Mouse (Mus musculus) lung, embryonic 15.5 days (tissue): Measurements from ENCODE around the gene Eef1e1. TPM values are rescaled to one million over a fixed set of nuclear protein-coding genes. Genes with fewer than 3 reads are reported as not detected.
"Not testable (repeated sequence)": the region's sequence is repeated elsewhere in the genome, so short reads cannot be mapped to it uniquely, and the experiment has no call there.

Experiments used
- ATAC-seq: fragments of 200-750 bp; cut with Nextera tagmentation; 2 replicates; pipeline ENCODE4 v1.8.0; 2017; ENCODE audit warnings: moderate number of reproducible peaks, borderline replicate concordance; ENCODE audit not compliant: low FRiP score, low TSS enrichment; ENCODE audit errors: extremely low read depth
- H3K27ac ChIP-seq: fragments of 300-500 bp; sonication (generic); 2 replicates; pipeline ENCODE4 v1.5.1; 2015; ENCODE audit warnings: moderate library complexity, mild to moderate bottlenecking, inconsistent platforms
- H3K27me3 ChIP-seq: fragments of 300-500 bp; sonication (generic); 2 replicates; pipeline ENCODE4 v1.6.1; 2015; ENCODE audit warnings: inconsistent platforms
- H3K36me3 ChIP-seq: fragments of 300-500 bp; sonication (generic); 2 replicates; pipeline ENCODE4 v1.6.1; 2015; ENCODE audit warnings: inconsistent platforms
- H3K4me1 ChIP-seq: fragments of 300-500 bp; sonication (generic); 2 replicates; pipeline ENCODE4 v1.6.1; 2015; ENCODE audit warnings: inconsistent platforms
- H3K4me2 ChIP-seq: fragments of 300-500 bp; sonication (generic); 2 replicates; pipeline ENCODE4 v1.6.1; 2015; ENCODE audit warnings: inconsistent platforms, mild to moderate bottlenecking, moderate library complexity
- H3K4me3 ChIP-seq: fragments of 300-500 bp; sonication (generic); 2 replicates; pipeline ENCODE4 v1.5.1; 2015; ENCODE audit warnings: mild to moderate bottlenecking, inconsistent platforms
- H3K9ac ChIP-seq: fragments of 300-500 bp; sonication (generic); 2 replicates; pipeline ENCODE4 v1.6.1; 2015; ENCODE audit warnings: inconsistent platforms
- H3K9me3 ChIP-seq: fragments of 300-500 bp; sonication (generic); 2 replicates; pipeline ENCODE4 v1.6.1; 2016; ENCODE audit warnings: inconsistent platforms
- WGBS: fragments of 180-500 bp; shearing (Covaris S2); methylation state at CpG from one replicate; pipeline ENCODE4 v1.1.7; 2015; 5-methylcytosine and 5-hydroxymethylcytosine counted together
- polyA plus RNA-seq: library from polyadenylated mRNA; unstranded; fragments of >200 nt; fragmentation: Nextera tagmentation; extraction: Ambion mirVana; gene quantifications from 2 replicates; pipeline ENCODE4 v1.2.1, GENCODE M21; 2015

Eef1e1 gene
- polyA plus RNA-seq = 40.1 and 42.6 TPM in 2 replicates

DNA sequence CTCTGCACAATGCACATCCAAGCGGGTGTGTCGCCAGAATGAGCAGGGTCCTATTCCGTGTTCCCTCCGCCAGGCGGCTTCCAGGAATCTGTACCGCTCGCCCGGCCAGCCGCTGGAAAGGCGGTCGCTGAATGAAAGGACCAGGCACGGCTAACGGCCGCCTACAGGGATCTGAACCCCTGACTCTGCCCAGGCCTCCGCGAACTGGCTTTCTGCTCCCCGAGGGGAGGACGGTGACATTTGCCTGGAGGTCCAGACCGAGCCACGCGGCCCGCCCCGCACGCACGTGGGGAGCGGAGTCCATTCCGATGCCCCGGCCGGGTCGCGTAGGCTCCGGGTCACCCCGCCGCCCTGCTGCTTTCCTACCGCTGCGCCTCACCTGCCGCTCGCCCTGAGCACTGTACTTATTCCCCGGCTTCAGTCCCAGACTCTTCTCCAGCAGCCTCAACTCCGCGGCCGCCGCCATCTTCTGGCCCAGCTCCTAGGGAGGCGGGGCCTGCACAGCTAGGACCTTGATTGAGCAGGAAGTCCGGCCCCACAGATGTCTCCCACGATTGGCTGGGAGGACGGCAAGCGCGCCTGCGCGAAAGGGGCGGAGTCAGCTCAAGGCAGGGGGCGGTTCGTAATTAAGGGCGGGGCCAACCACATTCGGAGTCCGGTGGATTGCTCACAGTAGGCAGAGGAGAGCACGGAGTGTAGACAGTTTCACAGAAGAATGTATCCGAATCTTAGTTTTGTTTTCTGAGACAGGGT, at the start of gene Eef1e1:
Gene Eef1e1 (minus strand): TSS at position 531 of the 753 bp plus-strand sequence.
- Histone ChIP-seq H3K9me3 (no peaks in the 10 kb centered on the region), H3K27me3 (no peaks in the 10 kb centered on the region), H3K4me3 (peak within 1 kb of the TSS; percentile 87), H3K27ac (peak within 1 kb of the TSS; percentile 82), H3K36me3 (peaks cover 21% of the 10 kb centered on the region), H3K4me1 (peaks cover 12% of the 10 kb centered on the region), H3K4me2 (peak within 1 kb of the TSS; percentile 60), H3K9ac (peak within 1 kb of the TSS; percentile 84)
- ATAC-seq = peak; percentile 99
- WGBS = under 1% methylated on average over 59 of the region's 59 CpGs

- no peak for ATAC-seq
- Histone ChIP-seq H3K27me3 (no peaks in the 10 kb centered on the region), H3K9ac (no peak overlapping the region), H3K4me2 (no peak overlapping the region), H3K9me3 (no peaks in the 10 kb centered on the region), H3K4me1 (no peaks in the 10 kb centered on the region), H3K36me3 (no peaks in the 10 kb centered on the region), H3K27ac (no peak overlapping the region), H3K4me3 (no peak overlapping the region)
- 69% methylated on average over 6 of the region's 6 CpGs for WGBS
These were observed 32.0 kb upstream of the Eef1e1 start for GRCm38 (mm10) chr13:38690845-38691244.

DNA sequence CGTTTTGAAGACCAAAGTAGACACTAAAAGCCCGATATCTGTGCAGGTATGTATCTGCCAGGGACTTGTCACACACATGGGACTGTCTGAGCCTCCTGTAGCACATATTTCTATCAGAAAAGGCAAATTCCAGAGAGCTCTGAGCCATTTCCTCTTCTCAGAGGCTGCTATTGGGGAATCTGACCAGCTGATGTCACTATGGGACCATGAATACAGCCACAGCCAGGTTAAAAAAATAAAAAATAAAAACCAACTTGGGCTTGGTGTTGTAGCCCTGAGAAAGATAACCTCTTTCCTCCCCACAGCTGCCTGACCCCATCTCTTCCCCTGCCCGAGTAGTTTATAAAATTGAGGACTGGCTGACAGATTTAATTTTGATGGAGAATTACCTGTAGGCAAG, 31.2 kb upstream of the Eef1e1 start:
- H3K4me1 ChIP-seq = no peaks in the 10 kb centered on the region
- H3K9ac ChIP-seq = no peak overlapping the region
- no peak overlapping the region for H3K27ac ChIP-seq
- no peaks in the 10 kb centered on the region for H3K9me3 ChIP-seq
- 38% methylated on average over 3 of the region's 3 CpGs for WGBS
- H3K4me3 ChIP-seq = no peak overlapping the region
- no peaks in the 10 kb centered on the region for H3K27me3 ChIP-seq
- H3K36me3 ChIP-seq = no peaks in the 10 kb centered on the region
- H3K4me2 ChIP-seq = no peak overlapping the region
- ATAC-seq = no peak

DNA sequence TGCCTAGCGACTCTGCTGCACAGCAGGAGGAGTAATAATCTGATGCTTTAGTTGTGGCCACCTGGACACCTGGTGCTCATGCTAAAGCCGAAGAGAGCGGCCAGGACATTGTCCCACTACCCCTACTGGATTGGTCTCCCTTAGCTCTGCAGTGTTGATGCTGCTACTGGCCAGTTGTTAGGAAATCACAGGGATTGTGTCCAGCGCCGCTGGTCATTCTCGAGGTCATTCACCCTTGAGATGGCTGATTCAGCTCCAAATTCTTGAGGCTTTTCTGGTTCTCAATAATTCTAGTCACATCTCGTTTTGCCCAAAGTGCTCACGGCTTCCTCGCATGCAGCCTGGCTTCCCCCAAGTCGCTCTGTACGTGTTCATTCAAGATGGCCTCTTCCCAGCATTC, 29.9 kb upstream of the Eef1e1 start:
- H3K9ac ChIP-seq = no peak overlapping the region
- no peaks in the 10 kb centered on the region for H3K27me3 ChIP-seq
- no peak overlapping the region for H3K4me2 ChIP-seq
- no peaks in the 10 kb centered on the region for H3K4me1 ChIP-seq
- 84% methylated on average over 11 of the region's 11 CpGs for WGBS
- no peak overlapping the region for H3K4me3 ChIP-seq
- H3K27ac ChIP-seq = no peak overlapping the region
- H3K9me3 ChIP-seq = no peaks in the 10 kb centered on the region
- H3K36me3 ChIP-seq = no peaks in the 10 kb centered on the region
- ATAC-seq = no peak

- Histone ChIP-seq H3K9ac (no peak overlapping the region), H3K27me3 (no peaks in the 10 kb centered on the region), H3K9me3 (no peaks in the 10 kb centered on the region), H3K4me1 (no peaks in the 10 kb centered on the region), H3K27ac (no peak overlapping the region), H3K4me3 (no peak overlapping the region), H3K4me2 (no peak overlapping the region), H3K36me3 (no peaks in the 10 kb centered on the region)
- ATAC-seq = no peak
- WGBS = 73% methylated on average over 9 of the region's 9 CpGs
These were observed 13.5 kb upstream of the Eef1e1 start for GRCm38 (mm10) chr13:38672336-38672735.

DNA sequence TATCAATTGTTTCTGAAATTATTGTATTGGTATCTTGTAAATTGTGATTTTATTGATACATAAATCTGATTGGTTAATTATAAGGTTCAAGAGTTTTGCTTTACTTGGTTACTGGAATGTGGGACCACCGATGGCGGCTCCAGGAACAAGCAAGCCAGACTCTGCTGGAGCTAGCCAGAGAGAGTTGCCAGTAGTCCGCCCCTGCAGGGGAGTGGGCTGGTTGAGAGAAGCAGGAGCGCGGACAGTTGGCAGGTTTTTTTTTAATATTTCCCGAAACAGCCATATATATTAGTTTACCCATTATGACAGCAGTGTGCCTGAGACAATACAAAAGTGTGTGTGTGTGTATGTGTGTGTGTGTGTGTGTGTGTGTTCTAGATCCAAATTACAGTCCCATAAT, 12.6 kb upstream of the Eef1e1 start:
- not testable (repeated sequence) for H3K9me3 ChIP-seq, H3K4me2 ChIP-seq, H3K4me3 ChIP-seq, H3K9ac ChIP-seq, H3K27ac ChIP-seq, H3K36me3 ChIP-seq, ATAC-seq, H3K27me3 ChIP-seq, H3K4me1 ChIP-seq
- 87% methylated on average over 6 of the region's 6 CpGs for WGBS

DNA sequence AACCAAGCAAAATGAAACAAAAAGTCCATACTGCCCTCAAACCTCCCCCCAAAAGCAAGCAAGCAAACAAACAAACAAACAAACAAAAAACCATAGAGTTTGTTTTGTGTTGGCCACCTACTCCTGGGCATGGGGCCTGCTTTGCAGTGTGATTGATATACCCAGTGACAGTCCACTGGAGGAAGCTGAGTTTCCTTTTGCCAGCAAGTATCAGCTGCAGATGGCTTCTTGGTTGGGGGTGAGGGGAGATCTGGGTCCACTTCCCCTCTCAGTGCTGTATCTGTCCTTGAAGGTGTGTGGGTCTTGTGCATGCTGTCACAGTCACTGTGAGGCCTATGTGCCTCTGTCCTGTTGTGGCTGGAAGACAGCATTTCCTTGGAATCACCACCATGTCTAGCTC, 11.2 kb upstream of the Eef1e1 start:
- no peaks in the 10 kb centered on the region for H3K36me3 ChIP-seq
- no peak overlapping the region for H3K4me3 ChIP-seq
- H3K4me2 ChIP-seq = no peak overlapping the region
- no peak for ATAC-seq
- H3K27ac ChIP-seq = no peak overlapping the region
- no peaks in the 10 kb centered on the region for H3K9me3 ChIP-seq
- no peaks in the 10 kb centered on the region for H3K27me3 ChIP-seq
- no peaks in the 10 kb centered on the region for H3K4me1 ChIP-seq
- no peak overlapping the region for H3K9ac ChIP-seq

DNA sequence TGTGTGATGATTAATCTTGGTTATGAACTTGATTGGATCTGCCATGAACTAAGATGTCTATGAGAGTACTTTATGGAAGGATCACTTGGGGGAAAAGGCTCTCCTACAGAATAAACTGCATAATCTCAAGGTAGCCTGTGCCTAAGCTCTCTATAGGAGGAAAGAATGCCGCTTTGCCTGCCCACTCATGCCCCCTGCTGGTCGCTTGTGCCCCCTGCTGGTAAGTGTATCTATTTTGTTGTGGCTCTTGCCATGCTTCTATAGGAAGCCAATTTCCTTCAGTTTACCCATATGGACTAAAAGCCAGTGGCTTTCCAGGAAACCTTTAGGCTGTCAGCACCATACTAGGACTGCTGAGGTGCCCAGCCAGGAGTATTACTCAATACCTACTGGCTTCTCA, 9.7 kb upstream of the Eef1e1 start:
- ATAC-seq = no peak
- H3K27ac ChIP-seq = no peak overlapping the region
- H3K9me3 ChIP-seq = no peaks in the 10 kb centered on the region
- H3K4me3 ChIP-seq = no peak overlapping the region
- no peak overlapping the region for H3K9ac ChIP-seq
- no peaks in the 10 kb centered on the region for H3K4me1 ChIP-seq
- no peaks in the 10 kb centered on the region for H3K36me3 ChIP-seq
- WGBS = 21% methylated on average over 2 of the region's 2 CpGs
- H3K4me2 ChIP-seq = no peak overlapping the region
- H3K27me3 ChIP-seq = no peaks in the 10 kb centered on the region

- Histone ChIP-seq H3K4me1 (no peaks in the 10 kb centered on the region), H3K9ac (no peak overlapping the region), H3K27ac (no peak overlapping the region), H3K9me3 (no peaks in the 10 kb centered on the region), H3K4me3 (no peak overlapping the region), H3K36me3 (no peaks in the 10 kb centered on the region), H3K27me3 (no peaks in the 10 kb centered on the region), H3K4me2 (no peak overlapping the region)
- no peak for ATAC-seq
- WGBS = 39% methylated on average over 1 of the region's 1 CpGs
These were observed 5.9 kb upstream of the Eef1e1 start for GRCm38 (mm10) chr13:38664753-38665152.

DNA sequence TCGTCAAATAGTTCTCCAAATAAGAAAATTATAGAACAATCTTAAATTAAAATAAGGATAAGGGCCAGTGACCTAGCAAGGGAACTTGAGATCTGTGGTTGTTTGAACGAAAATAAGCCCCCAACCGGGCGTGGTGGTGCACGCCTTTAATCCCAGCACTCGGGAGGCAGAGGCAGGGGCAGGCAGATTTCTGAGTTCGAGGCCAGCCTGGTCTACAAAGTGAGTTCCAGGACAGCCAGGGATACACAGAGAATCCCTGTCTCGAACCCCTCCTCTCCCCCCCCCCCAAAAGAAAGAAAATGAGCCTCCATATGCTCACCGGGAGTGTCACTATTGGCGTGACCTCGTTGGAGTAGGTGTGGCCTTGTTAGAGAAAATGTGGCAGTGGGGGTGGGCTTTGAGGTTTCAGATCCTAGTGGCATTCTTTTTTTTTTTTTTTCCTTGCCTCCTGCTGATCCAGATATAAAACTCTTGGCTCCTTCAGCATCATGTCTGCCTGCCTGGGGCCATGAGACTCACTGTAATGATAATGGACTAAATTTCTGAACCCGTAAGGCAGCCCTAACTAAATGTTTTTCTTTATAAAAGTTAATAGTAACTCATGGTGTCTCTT, 772 bp upstream of the Eef1e1 start:
- H3K4me2 ChIP-seq = no peak overlapping the region
- peaks cover 12% of the 10 kb centered on the region for H3K36me3 ChIP-seq
- no peaks in the 10 kb centered on the region for H3K27me3 ChIP-seq
- H3K27ac ChIP-seq = no peak overlapping the region
- peaks cover 12% of the 10 kb centered on the region for H3K4me1 ChIP-seq
- WGBS = 86% methylated on average over 12 of the region's 12 CpGs
- no peak for ATAC-seq
- no peaks in the 10 kb centered on the region for H3K9me3 ChIP-seq
- no peak overlapping the region for H3K9ac ChIP-seq
- H3K4me3 ChIP-seq = no peak overlapping the region

DNA sequence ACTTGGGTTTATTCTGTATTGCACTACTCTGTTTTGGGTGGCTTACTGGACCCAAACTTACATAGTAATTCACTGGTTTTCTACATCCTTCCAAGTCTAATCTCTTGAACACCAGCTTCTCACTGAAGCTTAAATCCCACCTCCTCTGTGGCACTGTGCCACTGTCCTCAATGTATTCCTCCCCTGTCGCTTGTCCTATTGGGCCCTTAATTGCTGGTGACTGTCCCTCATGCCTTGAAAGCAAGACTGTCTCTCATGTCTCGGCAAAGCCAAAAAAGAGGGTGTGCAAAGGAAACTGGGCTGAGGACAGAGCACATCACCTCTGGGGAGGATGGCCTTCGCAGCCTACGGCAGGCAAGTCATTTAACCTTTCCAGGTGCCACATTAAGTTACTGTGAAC, 993 bp downstream of the Eef1e1 start:
- H3K4me2 ChIP-seq = peak overlapping the region; percentile 60
- H3K9me3 ChIP-seq = no peaks in the 10 kb centered on the region
- peak overlapping the region; percentile 84 for H3K9ac ChIP-seq
- no peaks in the 10 kb centered on the region for H3K27me3 ChIP-seq
- H3K36me3 ChIP-seq = peaks cover 27% of the 10 kb centered on the region
- peaks cover 12% of the 10 kb centered on the region for H3K4me1 ChIP-seq
- H3K4me3 ChIP-seq = peak overlapping the region; percentile 87
- WGBS = 23% methylated on average over 4 of the region's 4 CpGs
- no peak overlapping the region for H3K27ac ChIP-seq
- no peak for ATAC-seq

GRCm38 (mm10) chr13:38650292-38650691, 8.6 kb downstream of the Eef1e1 start:
- no peaks in the 10 kb centered on the region for H3K4me1 ChIP-seq
- no peaks in the 10 kb centered on the region for H3K9me3 ChIP-seq
- no peak overlapping the region for H3K4me3 ChIP-seq
- no peaks in the 10 kb centered on the region for H3K27me3 ChIP-seq
- ATAC-seq = no peak
- no peak overlapping the region for H3K27ac ChIP-seq
- H3K9ac ChIP-seq = no peak overlapping the region
- 89% methylated on average over 4 of the region's 4 CpGs for WGBS
- H3K4me2 ChIP-seq = no peak overlapping the region
- peaks cover 73% of the 10 kb centered on the region for H3K36me3 ChIP-seq
